Mouse (Mus musculus) cerebellum, adult 11-12 months (tissue): Measurements from ENCODE around the gene Hnrnpu.
A peak's percentile ranks its signal among the peaks of the same experiment; 100 is the strongest.
"Not testable (repeated sequence)": the region's sequence is repeated elsewhere in the genome, so short reads cannot be mapped to it uniquely, and the experiment has no call there.

Experiments
- DNase-seq: peaks from one replicate; pipeline ENCODE4 v3.0.0; 2022

The Hnrnpu gene

DNA sequence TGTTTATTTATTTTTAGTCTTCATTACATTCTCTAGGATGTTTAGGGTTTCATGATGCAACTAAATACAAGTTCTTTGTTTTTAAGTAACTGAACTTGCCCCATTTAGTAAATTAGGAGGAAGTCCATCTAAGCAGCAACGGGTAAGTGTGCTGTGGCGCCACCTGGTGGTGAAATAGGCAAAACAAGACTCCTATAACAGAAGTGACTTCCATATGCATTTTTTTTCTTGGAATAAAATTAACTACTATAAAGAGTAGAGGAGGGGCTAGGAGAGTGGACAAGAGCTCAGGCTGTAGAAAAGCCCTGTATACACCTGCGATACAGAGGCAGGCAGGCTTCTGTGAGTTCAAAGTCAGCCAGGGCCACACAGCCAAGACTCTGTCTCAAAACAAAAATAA is 34.2 kb downstream of the Hnrnpu start:
- DNase-seq, result peak; percentile 52

DNA sequence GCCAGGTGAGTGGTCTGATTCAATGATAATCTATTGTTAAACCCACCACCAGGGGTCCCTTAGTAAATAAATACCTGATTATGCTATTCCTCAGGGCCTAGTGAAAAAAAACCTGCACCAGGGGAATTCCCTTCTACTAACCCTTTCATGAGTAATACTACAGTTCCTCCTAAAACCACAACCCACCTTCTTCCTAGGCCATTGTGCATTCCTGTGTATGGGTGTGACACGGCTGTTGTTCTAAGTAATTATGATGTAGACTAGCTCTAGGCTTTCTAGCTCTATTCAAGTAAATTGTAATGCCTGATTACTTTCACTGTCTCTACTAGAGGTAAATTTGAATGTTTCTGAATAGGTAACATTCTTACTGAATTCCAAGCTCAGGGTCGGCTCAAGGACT is 36.3 kb downstream of the Hnrnpu start:
- not testable (repeated sequence) for DNase-seq

DNA sequence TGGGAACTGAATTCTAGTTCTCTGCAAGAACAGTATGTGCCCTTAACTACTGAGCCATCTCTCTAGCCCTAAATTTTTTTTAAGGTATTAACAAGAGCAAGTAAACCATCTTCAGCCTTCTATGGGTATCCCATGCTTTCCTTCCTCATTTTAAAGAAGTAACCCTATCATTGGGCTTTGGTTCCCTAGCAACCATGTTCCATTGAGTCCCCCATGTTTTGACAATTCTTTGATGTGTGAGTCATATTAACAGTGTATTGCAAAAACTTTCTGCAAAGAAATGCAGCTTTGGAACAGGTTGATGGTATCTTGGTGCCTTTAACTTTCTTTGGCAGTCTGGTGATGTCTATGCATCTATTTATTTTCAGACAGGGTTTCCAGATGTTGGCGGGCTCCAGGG is 43.5 kb downstream of the Hnrnpu start:
- DNase-seq, result no peak

GRCm38 (mm10) chr1:178291716-178292115 is 45.9 kb downstream of the Hnrnpu start:
- no peak for DNase-seq

GRCm38 (mm10) chr1:178287601-178288176 is 49.9 kb downstream of the Hnrnpu start:
- DNase-seq, result no peak

DNA sequence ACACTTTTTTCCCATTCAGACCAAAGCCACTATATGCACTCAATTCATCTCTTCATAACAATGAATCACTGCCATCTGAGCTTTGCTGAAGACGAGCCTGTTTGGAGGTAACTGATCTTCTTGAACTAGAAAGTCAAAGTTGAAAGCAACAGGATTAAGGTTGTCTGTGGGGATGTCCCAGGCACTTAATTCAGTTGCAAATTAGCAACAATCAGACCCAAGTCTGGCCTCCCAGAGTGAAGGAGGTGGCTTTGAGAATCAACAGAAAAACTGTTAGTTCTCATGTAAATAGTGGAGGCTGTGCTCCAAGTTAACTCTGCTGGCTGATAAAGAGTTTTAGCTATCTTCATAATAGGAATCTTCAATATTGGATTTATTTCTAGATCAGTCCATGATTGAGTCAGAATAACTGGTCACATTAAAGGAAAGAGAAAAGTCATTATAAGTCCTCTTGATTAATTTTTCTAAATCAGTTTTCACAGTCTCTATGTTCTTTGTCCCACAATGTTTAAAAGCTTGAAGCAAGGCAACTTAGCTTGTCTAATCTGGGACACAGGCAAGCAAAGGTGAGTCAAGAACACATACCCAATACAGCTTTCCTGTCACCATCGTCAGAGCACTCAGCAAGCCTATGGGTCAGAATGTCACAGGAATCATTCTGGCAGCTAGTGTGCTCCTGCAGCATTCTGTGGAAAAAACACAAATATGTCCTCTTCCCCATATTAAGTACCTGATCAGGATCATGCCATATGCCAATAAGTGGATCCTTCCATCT is 53.5 kb downstream of the Hnrnpu start:
- DNase-seq, result no peak

GRCm38 (mm10) chr1:178283314-178283713 is 54.3 kb downstream of the Hnrnpu start:
- DNase-seq, result not testable (repeated sequence)

DNA sequence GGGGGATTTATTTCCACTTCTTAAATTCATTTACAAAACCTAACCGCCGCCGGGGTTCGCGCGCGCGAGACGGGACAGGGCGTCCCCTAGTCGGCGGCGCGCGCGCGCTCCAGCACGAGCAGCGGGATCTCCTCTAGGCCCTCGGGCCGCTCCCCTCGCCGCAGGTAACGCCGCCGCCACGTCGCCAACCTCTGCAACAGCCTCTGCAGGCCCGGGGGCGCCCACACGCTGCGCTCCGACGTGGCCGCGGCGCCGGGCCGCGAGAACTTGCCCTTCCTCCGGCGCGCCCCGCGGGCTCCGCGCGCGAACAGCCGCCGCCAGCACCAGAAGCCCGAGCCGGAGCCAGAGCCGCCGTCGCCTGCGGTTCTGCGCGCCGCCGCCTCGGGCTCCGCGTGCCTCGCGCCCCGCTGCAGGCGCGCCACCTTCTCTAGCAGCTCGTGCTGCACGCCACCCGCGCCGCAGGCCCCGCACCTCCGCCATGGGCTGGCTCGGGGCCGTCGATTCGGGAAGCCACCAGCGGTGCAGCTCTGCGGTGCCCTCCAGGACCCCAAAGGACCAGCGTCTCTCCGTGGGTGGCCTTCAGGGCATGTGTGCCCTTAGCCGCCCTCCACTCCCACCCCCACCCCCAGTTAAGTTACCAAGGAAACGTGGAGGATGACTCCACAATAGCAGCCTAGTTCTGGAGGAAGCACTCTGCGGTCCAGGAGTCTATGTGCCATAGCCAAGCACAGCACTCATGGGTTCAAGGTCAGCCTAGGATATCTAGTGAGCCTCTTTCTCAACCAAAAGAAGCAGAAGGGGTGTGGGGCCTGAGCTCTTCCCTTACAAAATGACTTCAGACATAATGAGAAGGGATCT is 61.3 kb downstream of the Hnrnpu start:
- DNase-seq, result peak; percentile 74

DNA sequence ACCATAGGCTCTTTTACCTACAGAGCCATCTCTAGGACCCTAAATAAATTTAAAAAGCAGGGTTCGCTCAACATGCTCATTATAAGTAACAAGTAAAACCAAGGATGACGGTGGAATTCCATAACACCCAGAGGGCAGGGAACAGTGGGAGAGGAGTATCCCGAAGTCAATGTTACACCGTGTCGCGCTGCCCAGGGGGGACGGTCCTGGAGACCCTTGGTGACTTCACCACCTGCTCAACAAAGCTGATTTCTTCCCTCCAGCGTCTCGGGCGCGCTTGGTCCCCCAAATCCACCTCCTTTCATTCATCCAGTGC is 61.9 kb downstream of the Hnrnpu start:
- no peak for DNase-seq

DNA sequence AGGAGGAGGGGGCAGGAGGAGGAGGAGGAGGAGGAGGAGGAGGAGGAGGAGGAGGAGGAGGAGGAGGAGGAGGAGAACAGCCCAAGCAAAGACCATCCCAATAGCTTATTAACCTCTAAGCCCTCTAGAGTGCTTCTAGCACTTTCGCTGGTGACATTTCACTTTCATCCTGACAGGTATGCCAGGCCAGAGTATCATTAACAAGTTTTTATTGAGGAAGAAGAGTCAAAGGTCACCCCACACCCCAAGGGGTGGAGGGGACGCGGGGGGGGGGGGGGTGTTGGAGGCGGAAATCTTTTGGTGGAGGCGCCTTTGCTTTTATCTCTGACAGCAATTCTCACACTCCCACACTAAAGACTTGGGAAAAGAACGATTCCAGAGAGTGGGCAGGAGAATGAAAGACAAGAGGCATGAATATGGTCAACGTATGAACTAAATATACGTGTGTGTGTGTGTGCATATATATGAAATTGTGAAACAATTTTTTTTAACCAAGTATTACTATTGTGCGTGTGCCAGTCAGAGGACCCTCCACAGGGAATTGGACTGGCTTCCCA is 62.3 kb downstream of the Hnrnpu start:
- DNase-seq, result no peak
